Mouse (Mus musculus) ES-E14 (cell line): ENCODE results near the gene Zfp553. TPM values are rescaled to one million over a fixed set of nuclear protein-coding genes. Genes with fewer than 3 reads are reported as not detected.

Experiments used
- DNase-seq: peaks from one replicate; pipeline ENCODE4 v3.0.0-alpha.2; 2013; ENCODE audit warnings: low read depth, low spot score
- H3K27ac ChIP-seq: 2 replicates; pipeline ENCODE4 v1.5.1; 2012; ENCODE audit warnings: low read depth, mild to moderate bottlenecking, low read length, moderate library complexity, mixed read lengths; ENCODE audit not compliant: poor library complexity, insufficient read depth, severe bottlenecking
- H3K36me3 ChIP-seq: 2 replicates; pipeline ENCODE4 v1.6.1; 2012; ENCODE audit warnings: mild to moderate bottlenecking, low read length, moderate library complexity, mixed read lengths; ENCODE audit not compliant: control insufficient read depth, poor library complexity, insufficient read depth, severe bottlenecking
- H3K4me1 ChIP-seq, 2 experiments: fragments of 150-350 bp in 1 of 2; sonication (generic) in 1 of 2; 2 replicates each; pipeline ENCODE4 v1.6.1; 2012; ENCODE audit warnings: low read length in 2 of 2, mild to moderate bottlenecking in 1 of 2, mixed read lengths in 1 of 2; ENCODE audit not compliant: control insufficient read depth in 2 of 2, insufficient read depth in 2 of 2, poor library complexity in 1 of 2
- H3K4me3 ChIP-seq, 2 experiments: fragments of 150-350 bp in 1 of 2; sonication (generic) in 1 of 2; 2 replicates each; pipeline ENCODE4 v1.5.1; 2012; ENCODE audit warnings: low read length in 2 of 2, low read depth in 1 of 2, mild to moderate bottlenecking in 1 of 2, mixed read lengths in 1 of 2; ENCODE audit not compliant: insufficient read depth in 1 of 2, poor library complexity in 1 of 2, severe bottlenecking in 1 of 2
- H3K9ac ChIP-seq: 2 replicates; pipeline ENCODE4 v1.6.1; 2012; ENCODE audit warnings: low read depth, mild to moderate bottlenecking, low read length, mixed read lengths; ENCODE audit not compliant: poor library complexity, insufficient read depth, severe bottlenecking
- H3K9me3 ChIP-seq: fragments of 150-350 bp; sonication (generic); 2 replicates; pipeline ENCODE4 v1.6.1; 2012; ENCODE audit warnings: low read depth, mild to moderate bottlenecking, low read length; ENCODE audit not compliant: control insufficient read depth, insufficient read depth
- CHD2 ChIP-seq: IDR thresholded peaks from 2 replicates; pipeline ENCODE4 v1.6.1; 2014; ENCODE audit warnings: mild to moderate bottlenecking, low read depth, low read length, inconsistent platforms
- HCFC1 ChIP-seq: IDR thresholded peaks from 2 replicates; pipeline ENCODE4 v1.6.1; 2012; ENCODE audit warnings: low read length, inconsistent platforms, borderline replicate concordance; ENCODE audit not compliant: insufficient read depth
- MAFK ChIP-seq: IDR thresholded peaks from 2 replicates; pipeline ENCODE4 v1.6.1; 2014; ENCODE audit warnings: mild to moderate bottlenecking, low read depth, low read length, inconsistent platforms; ENCODE audit not compliant: insufficient read depth
- ZC3H11A ChIP-seq: IDR thresholded peaks from 2 replicates; pipeline ENCODE4 v1.6.1; 2012; ENCODE audit warnings: low read depth, mild to moderate bottlenecking, inconsistent platforms, low read length, borderline replicate concordance
- ZNF384 ChIP-seq: IDR thresholded peaks from 2 replicates; pipeline ENCODE4 v1.6.1; 2012; ENCODE audit warnings: low read depth, low read length, inconsistent platforms
- in situ Hi-C, 2 experiments: fragments of 600-800 bp; cut with MboI; formaldehyde crosslinking; loops; one replicate each; pipeline ENCODE4 v1.15.1; 2025; ENCODE audit warnings: low sequenced_read_pairs in 2 of 2, inconsistent platforms in 1 of 2; ENCODE audit not compliant: unreplicated experiment in 2 of 2
- total RNA-seq: library from RNA; depleted of rRNA; stranded (reverse); fragments of 300-350 nt; gene quantifications from 2 replicates; pipeline ENCODE4 v1.2.3, GENCODE M21; 2012

The Zfp553 gene
- total RNA-seq, 1 experiment = 55.2 TPM

GRCm38 (mm10) chr7:127194011-127194632, 38.7 kb upstream of the Zfp553 start:
- in situ Hi-C loops = no loop called here
- Histone ChIP-seq H3K27ac (peak overlapping the region; percentile 40), H3K36me3 (peaks cover 56% of the 10 kb centered on the region), H3K4me3 (peak overlapping the region; percentile 87 to 89; a peak in 3 of 4 replicates), H3K4me1 (peaks cover 4 to 18% of the 10 kb centered on the region in 2 experiments; a peak in 3 of 4 replicates), H3K9me3 (no peaks in the 10 kb centered on the region), H3K9ac (peak overlapping the region; percentile 92)
- DNase-seq = no peak
- TF ChIP-seq ZNF384 = no peak
- no peak for TF ChIP-seq MAFK
- TF ChIP-seq CHD2 = no peak
- TF ChIP-seq ZC3H11A = no peak
- no peak for TF ChIP-seq HCFC1

- in situ Hi-C loops = no loop called here
- H3K27ac ChIP-seq = peak overlapping the region; percentile 93; the same call in 1 of the 2 replicates
- H3K4me1 ChIP-seq = peaks cover 4 to 19% of the 10 kb centered on the region in 2 experiments; a peak in 3 of 4 replicates
- H3K4me3 ChIP-seq = peak overlapping the region; percentile 87 to 89
- DNase-seq = no peak
- H3K36me3 ChIP-seq = peaks cover 61% of the 10 kb centered on the region
- TF ChIP-seq ZNF384 (no peak), CHD2 (no peak), HCFC1 (no peak), MAFK (no peak), ZC3H11A (no peak)
- peak overlapping the region; percentile 92 for H3K9ac ChIP-seq
- no peaks in the 10 kb centered on the region for H3K9me3 ChIP-seq
These were observed 38.2 kb upstream of the Zfp553 start for GRCm38 (mm10) chr7:127194633-127195029.

GRCm38 (mm10) chr7:127195544-127196295, 37.1 kb upstream of the Zfp553 start, which contains the start of gene Cd2bp2:
Gene Cd2bp2, minus strand, starts transcription at chr7:127196050.
- peaks cover 69% of the 10 kb centered on the region for H3K36me3 ChIP-seq
- in situ Hi-C loops = no loop called here
- no peak for TF ChIP-seq MAFK
- TF ChIP-seq HCFC1 = peak; percentile 86
- no peak; the same call in 1 of the 2 replicates for TF ChIP-seq ZNF384
- peak; percentile 93 for TF ChIP-seq CHD2
- TF ChIP-seq ZC3H11A = 0 out of 2 replicates have a peak, but pooled peaks have one; percentile 19

GRCm38 (mm10) chr7:127196484-127196883, 36.4 kb upstream of the Zfp553 start:
- H3K4me3 ChIP-seq = peak overlapping the region; percentile 87 to 89
- TF ChIP-seq CHD2 (no peak), ZNF384 (no peak), MAFK (no peak), HCFC1 (no peak), ZC3H11A (no peak)
- peaks cover 72% of the 10 kb centered on the region for H3K36me3 ChIP-seq
- H3K9me3 ChIP-seq = no peaks in the 10 kb centered on the region
- no peak for DNase-seq
- peaks cover 4 to 22% of the 10 kb centered on the region in 2 experiments; a peak in 3 of 4 replicates for H3K4me1 ChIP-seq
- H3K27ac ChIP-seq = peak overlapping the region; percentile 96
- H3K9ac ChIP-seq = peak overlapping the region; percentile 97
- in situ Hi-C loops = no loop called here

More at GRCm38 (mm10) chr7:127195544-127196295, 37.1 kb upstream of the Zfp553 start, which contains the start of gene Cd2bp2:
- H3K4me3 ChIP-seq = peak within 1 kb of the TSS; percentile 87 to 89
- no peaks in the 10 kb centered on the region for H3K9me3 ChIP-seq
- peak; percentile 92 for DNase-seq
- peak within 1 kb of the TSS; percentile 96 for H3K27ac ChIP-seq
- H3K9ac ChIP-seq = peak within 1 kb of the TSS; percentile 97
- peaks cover 4 to 22% of the 10 kb centered on the region in 2 experiments; a peak in 3 of 4 replicates for H3K4me1 ChIP-seq
